Mouse (Mus musculus): ENCODE measurements around the gene Sdk2. TPM values are rescaled to one million over a fixed set of nuclear protein-coding genes. Genes with fewer than 3 reads are reported as not detected.

Sdk2 gene
- total and polyA plus RNA-seq, 3 experiments, result 1.2 to 4.8 (median 1.3) TPM

DNA sequence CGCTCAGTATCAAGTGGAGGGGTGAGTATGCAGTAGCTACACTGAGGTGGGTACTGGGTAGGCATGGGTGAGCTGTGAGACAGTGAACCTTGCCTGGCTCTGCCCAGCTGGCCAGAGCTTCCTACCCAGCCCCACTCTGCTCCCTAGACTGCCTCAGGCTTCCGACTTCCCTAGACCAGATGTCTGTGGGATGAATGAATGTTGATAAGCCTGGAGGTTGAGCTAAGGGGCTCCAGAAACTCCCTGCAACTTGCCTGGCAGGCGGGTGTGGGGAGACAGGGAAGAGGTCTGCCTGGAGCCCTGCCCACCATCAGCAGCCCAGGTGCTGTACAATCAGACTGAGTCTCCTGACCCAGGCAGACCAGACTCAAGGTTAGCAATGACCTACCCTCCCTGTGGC, 139.0 kb downstream of the Sdk2 start:
- Histone ChIP-seq H3K79me2 (replicated peaks; ENCODE audit: control insufficient read depth, extremely low read depth, insufficient read depth, poor library complexity, severe bottlenecking) (no peaks in the 10 kb centered on the region), H3K27me3 (replicated peaks) (peaks cover 76% of the 10 kb centered on the region), H3K4me1 (ENCODE audit: control insufficient read depth in 1 of 2, insufficient read depth in 2 of 2) (no peaks in the 10 kb centered on the region), H3K4me3 (replicated peaks in 1 of 3; ENCODE audit: low read depth in 2 of 3, low read length in 2 of 3, poor library complexity in 1 of 3) (no peak overlapping the region), H3K9me3 (replicated peaks; ENCODE audit: low read length) (peaks cover 3% of the 10 kb centered on the region), H3K9ac (ENCODE audit: insufficient read depth, low read depth) (no peak overlapping the region), H3K36me3 (replicated peaks in 1 of 2; ENCODE audit: control insufficient read depth in 1 of 2, insufficient read depth in 1 of 2, low read length in 1 of 2) (no peaks in the 10 kb centered on the region), H3K4me2 (ENCODE audit: insufficient read depth, low read depth, poor library complexity, severe bottlenecking) (no peak overlapping the region), H3K27ac (ENCODE audit: insufficient read depth, low read depth) (no peak overlapping the region)
- TF ChIP-seq UBTF (IDR thresholded peaks at IDR 0.05; ENCODE audit: low read depth, low read length), result no peak
- TF ChIP-seq POLR2A (IDR thresholded peaks at IDR 0.05; ENCODE audit: low read depth, low read length), result no peak
- TF ChIP-seq TBP (conservative IDR thresholded peaks at IDR 0.05; ENCODE audit: low read depth, low read length), result no peak
- TF ChIP-seq ZMIZ1 (IDR thresholded peaks at IDR 0.05; ENCODE audit: low read depth, low read length), result no peak
- no peak for TF ChIP-seq JUND (conservative IDR thresholded peaks at IDR 0.05; ENCODE audit: low read depth, low read length)
- TF ChIP-seq MXI1 (IDR thresholded peaks at IDR 0.05; ENCODE audit: low read depth, low read length), result no peak
- TF ChIP-seq KAT2A (IDR thresholded peaks at IDR 0.05; ENCODE audit: insufficient replicate concordance, low read length), result no peak
- no peak for TF ChIP-seq MAZ (IDR thresholded peaks at IDR 0.05; ENCODE audit: low read depth, low read length)
- TF ChIP-seq PAX5 (IDR thresholded peaks at IDR 0.05; ENCODE audit: low read length), result no peak
- no peak for TF ChIP-seq RCOR1 (conservative IDR thresholded peaks at IDR 0.05; ENCODE audit: low read depth, low read length)
- TF ChIP-seq CTCF (conservative IDR thresholded peaks at IDR 0.05 in 1 of 2, IDR thresholded peaks at IDR 0.05 in 1 of 2; ENCODE audit: low read depth in 2 of 2, low read length in 2 of 2), result no peak
- no peak for TF ChIP-seq MEF2A (IDR thresholded peaks at IDR 0.05; ENCODE audit: borderline replicate concordance, low read depth, low read length)
- no peak for TF ChIP-seq GABPA (IDR thresholded peaks at IDR 0.05; ENCODE audit: insufficient replicate concordance, low read depth, low read length)
- in situ Hi-C loops (cut with MboI; ENCODE audit: low pct_ligation_motif_present, low pct_unique_long_range_greater_than_20kb, low sequenced_read_pairs) (no loop called here), dilution Hi-C loops (cut with MboI; ENCODE audit: extremely low pct_ligation_motif_present, extremely low pct_unique_long_range_greater_than_20kb, low sequenced_read_pairs) (no loop called here)
- no peak for DNase-seq (ENCODE audit: extremely low read depth)

DNA sequence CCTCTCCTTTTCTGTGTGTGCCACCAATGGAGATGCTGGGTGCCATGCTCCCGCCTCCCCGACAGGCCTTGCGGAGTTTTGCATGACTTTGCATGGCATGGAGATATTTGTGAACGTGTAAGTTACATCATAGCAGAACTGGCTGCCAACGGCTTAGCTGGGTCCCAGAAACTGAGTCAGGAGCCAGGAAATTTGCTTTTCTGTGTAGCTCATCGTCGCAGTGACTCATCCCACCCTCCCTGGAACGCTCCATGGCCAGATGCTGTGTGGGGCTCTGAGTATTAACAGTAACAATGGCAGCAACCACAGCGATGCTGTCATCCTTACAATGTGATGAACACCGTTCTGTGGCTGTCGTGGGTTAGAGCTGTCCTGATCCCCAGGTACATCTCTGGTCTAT, 139.6 kb downstream of the Sdk2 start:
- no peak for TF ChIP-seq NELFE (IDR thresholded peaks at IDR 0.05; ENCODE audit: low read depth, low read length)
- no peak for TF ChIP-seq RCOR1 (conservative IDR thresholded peaks at IDR 0.05; ENCODE audit: low read depth, low read length)
- TF ChIP-seq TBP (conservative IDR thresholded peaks at IDR 0.05; ENCODE audit: low read depth, low read length), result no peak
- TF ChIP-seq KAT2A (IDR thresholded peaks at IDR 0.05; ENCODE audit: insufficient replicate concordance, low read length), result no peak
- no peak for TF ChIP-seq ZMIZ1 (IDR thresholded peaks at IDR 0.05; ENCODE audit: low read depth, low read length)
- TF ChIP-seq CTCF (conservative IDR thresholded peaks at IDR 0.05 in 1 of 2, IDR thresholded peaks at IDR 0.05 in 1 of 2; ENCODE audit: low read depth in 2 of 2, low read length in 2 of 2), result no peak
- no peak for TF ChIP-seq MEF2A (IDR thresholded peaks at IDR 0.05; ENCODE audit: borderline replicate concordance, low read depth, low read length)
- TF ChIP-seq MYC (IDR thresholded peaks at IDR 0.05; ENCODE audit: low read depth, low read length), result no peak
- TF ChIP-seq ELF1 (IDR thresholded peaks at IDR 0.05; ENCODE audit: low read depth, low read length), result no peak
- TF ChIP-seq ZC3H11A (IDR thresholded peaks at IDR 0.05; ENCODE audit: low read depth, low read length), result no peak
- no peak for TF ChIP-seq GABPA (IDR thresholded peaks at IDR 0.05; ENCODE audit: insufficient replicate concordance, low read depth, low read length)
- no peak for TF ChIP-seq ETS1 (conservative IDR thresholded peaks at IDR 0.05; ENCODE audit: low read depth, low read length)
- TF ChIP-seq USF2 (conservative IDR thresholded peaks at IDR 0.05; ENCODE audit: low read depth, low read length), result no peak
- TF ChIP-seq CHD2 (IDR thresholded peaks at IDR 0.05; ENCODE audit: low read length), result no peak
- TF ChIP-seq RAD21 (IDR thresholded peaks at IDR 0.05; ENCODE audit: low read depth, low read length), result no peak
- dilution Hi-C loops (cut with MboI; ENCODE audit: extremely low pct_ligation_motif_present, extremely low pct_unique_long_range_greater_than_20kb, low sequenced_read_pairs), result no loop called here
- H3K4me3 ChIP-seq (replicated peaks in 1 of 3; ENCODE audit: low read depth in 2 of 3, low read length in 2 of 3, poor library complexity in 1 of 3), result no peak overlapping the region
- H3K36me3 ChIP-seq (replicated peaks in 1 of 2; ENCODE audit: control insufficient read depth in 1 of 2, insufficient read depth in 1 of 2, low read length in 1 of 2), result no peaks in the 10 kb centered on the region
- no peak for DNase-seq (ENCODE audit: extremely low read depth)
- H3K4me1 ChIP-seq (ENCODE audit: control insufficient read depth in 1 of 2, insufficient read depth in 2 of 2), result no peaks in the 10 kb centered on the region
- no peak overlapping the region for H3K4me2 ChIP-seq (ENCODE audit: insufficient read depth, low read depth, poor library complexity, severe bottlenecking)
- no peaks in the 10 kb centered on the region for H3K79me2 ChIP-seq (replicated peaks; ENCODE audit: control insufficient read depth, extremely low read depth, insufficient read depth, poor library complexity, severe bottlenecking)
- H3K27me3 ChIP-seq (replicated peaks), result peaks cover 80% of the 10 kb centered on the region
- peaks cover 3% of the 10 kb centered on the region for H3K9me3 ChIP-seq (replicated peaks; ENCODE audit: low read length)
- H3K9ac ChIP-seq (ENCODE audit: insufficient read depth, low read depth), result no peak overlapping the region
- no peak overlapping the region for H3K27ac ChIP-seq (ENCODE audit: insufficient read depth, low read depth)
- in situ Hi-C loops (cut with MboI; ENCODE audit: low pct_ligation_motif_present, low pct_unique_long_range_greater_than_20kb, low sequenced_read_pairs), result no loop called here

Measured in CH12.LX (cell line).